Mouse (Mus musculus) megakaryocyte, embryonic 14.5 days (primary cell): ENCODE measurements at regions not wholly inside any gene's neighbourhood (a gene's known extent, or its start where the extent isn't known, plus 50 kb on each side); places are given as distances from the start of the nearest gene placed in this dataset.

Experiments used
- FLI1 ChIP-seq: IDR thresholded peaks from 2 replicates; pipeline ENCODE4 v1.6.1; 2012; ENCODE audit warnings: low read length, inconsistent platforms, mixed read lengths
- GATA1 ChIP-seq: IDR thresholded peaks from 3 replicates; pipeline ENCODE4 v1.6.1; 2012; ENCODE audit warnings: mixed read lengths, low read length, inconsistent platforms, borderline replicate concordance

DNA sequence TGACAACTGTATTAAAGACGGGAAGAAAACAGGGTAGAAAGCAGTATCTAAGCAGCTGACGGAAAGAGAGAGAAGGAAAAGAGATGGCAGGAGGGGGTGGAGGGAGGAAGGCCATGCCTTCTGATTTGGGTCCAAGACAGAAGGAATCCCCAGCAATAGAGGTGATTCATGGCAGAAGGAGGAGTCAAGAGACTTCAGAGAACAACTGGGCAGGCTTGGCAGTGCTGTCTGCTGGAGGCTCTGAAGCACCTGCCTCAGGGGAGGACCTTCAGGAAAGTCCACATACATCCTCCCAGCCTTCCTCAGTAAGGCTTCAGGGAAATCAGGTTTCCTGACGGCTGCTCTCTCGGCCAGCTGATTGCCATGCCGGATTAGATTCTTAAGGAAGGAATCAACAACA lies 112.4 kb downstream of the Rchy1 start:
- TF ChIP-seq GATA1 (no peak), FLI1 (no peak)
